Mouse (Mus musculus) bone marrow macrophage, adult 2 months (primary cell): ENCODE measurements around the gene Gprc5b.

Source experiments
- CTCF ChIP-seq: IDR thresholded peaks from 2 replicates; pipeline ENCODE4 v1.5.1; 2012; ENCODE audit warnings: low read depth, mild to moderate bottlenecking, low read length, moderate library complexity
- POLR2A ChIP-seq: IDR thresholded peaks from 2 replicates; pipeline ENCODE4 v1.6.1; 2012; ENCODE audit warnings: mild to moderate bottlenecking, low read depth, low read length, borderline replicate concordance

- TF ChIP-seq POLR2A = no peak
- no peak for TF ChIP-seq CTCF
Measured at GRCm38 (mm10) chr7:118928916-118929315, 66.1 kb downstream of the Gprc5b start.
